Mouse (Mus musculus) CH12.LX (cell line): ENCODE data around the gene Bphl. TPM values are rescaled to one million over a fixed set of nuclear protein-coding genes. Genes with fewer than 3 reads are reported as not detected.
"Not testable (repeated sequence)": the region's sequence is repeated elsewhere in the genome, so short reads cannot be mapped to it uniquely, and the experiment has no call there.

Source experiments
- DNase-seq: peaks from one replicate; pipeline ENCODE4 v3.0.0-alpha.2; 2013; ENCODE audit errors: extremely low read depth
- H3K27ac ChIP-seq: 2 replicates; pipeline ENCODE4 v1.5.1; 2012; ENCODE audit warnings: low read depth, mild to moderate bottlenecking, control low read depth, moderate library complexity; ENCODE audit not compliant: insufficient read depth
- H3K27me3 ChIP-seq: replicated peaks from 2 replicates; pipeline ENCODE3; 2012; ENCODE audit warnings: inconsistent platforms
- H3K36me3 ChIP-seq, 2 experiments: replicated peaks in 1 of 2; 2 replicates each; pipeline versions ENCODE3 to v1.6.1; 2012; ENCODE audit warnings: inconsistent platforms in 1 of 2, low read length in 1 of 2, mild to moderate bottlenecking in 1 of 2, mixed read lengths in 1 of 2, moderate library complexity in 1 of 2; ENCODE audit not compliant: control insufficient read depth in 1 of 2, insufficient read depth in 1 of 2
- H3K4me1 ChIP-seq, 2 experiments: 2 replicates each; pipeline ENCODE4 v1.6.1; 2012; ENCODE audit warnings: inconsistent platforms in 1 of 2, moderate library complexity in 1 of 2; ENCODE audit not compliant: insufficient read depth in 2 of 2, control insufficient read depth in 1 of 2
- H3K4me2 ChIP-seq: 2 replicates; pipeline ENCODE4 v1.6.1; 2012; ENCODE audit warnings: low read depth, mild to moderate bottlenecking, control low read depth; ENCODE audit not compliant: poor library complexity, insufficient read depth, severe bottlenecking
- H3K4me3 ChIP-seq, 3 experiments: fragments of 150-350 bp in 1 of 3; sonication (generic) in 1 of 3; replicated peaks in 1 of 3; 2 replicates each; pipeline versions ENCODE3 to v1.5.1; 2011 to 2012; ENCODE audit warnings: low read depth in 2 of 3, low read length in 2 of 3, mild to moderate bottlenecking in 2 of 3, moderate library complexity in 2 of 3, control low read depth in 1 of 3, improper control_type of control experiment in 1 of 3, inconsistent platforms in 1 of 3, mixed read lengths in 1 of 3; ENCODE audit not compliant: poor library complexity in 1 of 3
- H3K79me2 ChIP-seq: replicated peaks from 2 replicates; pipeline ENCODE4 v1.6.1; 2012; ENCODE audit warnings: mild to moderate bottlenecking, moderate library complexity; ENCODE audit not compliant: control insufficient read depth, poor library complexity, insufficient read depth, severe bottlenecking; ENCODE audit errors: extremely low read depth
- H3K9ac ChIP-seq: 2 replicates; pipeline ENCODE4 v1.6.1; 2012; ENCODE audit warnings: low read depth, mild to moderate bottlenecking, control low read depth, moderate library complexity; ENCODE audit not compliant: insufficient read depth
- H3K9me3 ChIP-seq: replicated peaks from 2 replicates; pipeline ENCODE3; 2012; ENCODE audit warnings: low read length, inconsistent platforms, mixed read lengths
- CTCF ChIP-seq, 2 experiments: IDR thresholded peaks in 1 of 2; conservative IDR thresholded peaks in 1 of 2; 2 replicates each; pipeline ENCODE4 v1.5.1; 2011 to 2012; ENCODE audit warnings: low read depth in 2 of 2, low read length in 2 of 2, improper control_type of control experiment in 1 of 2, inconsistent platforms in 1 of 2, mild to moderate bottlenecking in 1 of 2, moderate library complexity in 1 of 2
- EP300 ChIP-seq: IDR thresholded peaks from 2 replicates; pipeline ENCODE4 v1.6.1; 2011; ENCODE audit warnings: low read length, improper control_type of control experiment
- GABPA ChIP-seq: IDR thresholded peaks from 2 replicates; pipeline ENCODE4 v1.6.1; 2012; ENCODE audit warnings: low read depth, low read length, improper control_type of control experiment, inconsistent platforms; ENCODE audit not compliant: insufficient replicate concordance
- JUN ChIP-seq: IDR thresholded peaks from 2 replicates; pipeline ENCODE4 v1.6.1; 2011; ENCODE audit warnings: low read depth, mild to moderate bottlenecking, low read length, improper control_type of control experiment, moderate library complexity; ENCODE audit not compliant: insufficient read depth
- KAT2A ChIP-seq: IDR thresholded peaks from 2 replicates; pipeline ENCODE4 v1.6.1; 2012; ENCODE audit warnings: low read length, improper control_type of control experiment, inconsistent platforms; ENCODE audit not compliant: insufficient replicate concordance
- MEF2A ChIP-seq: IDR thresholded peaks from 2 replicates; pipeline ENCODE4 v1.6.1; 2014; ENCODE audit warnings: low read depth, mild to moderate bottlenecking, inconsistent platforms, low read length, improper control_type of control experiment, borderline replicate concordance
- TBP ChIP-seq: conservative IDR thresholded peaks from 2 replicates; pipeline ENCODE4 v1.6.1; 2011; ENCODE audit warnings: low read depth, low read length, improper control_type of control experiment
- ZNF384 ChIP-seq: IDR thresholded peaks from 2 replicates; pipeline ENCODE4 v1.6.1; 2012; ENCODE audit warnings: low read depth, low read length, improper control_type of control experiment, inconsistent platforms
- dilution Hi-C: fragments of 300-500 bp; cut with MboI; formaldehyde crosslinking; loops from 2 replicates; pipeline ENCODE4 v1.14.3; 2020; ENCODE audit warnings: low sequenced_read_pairs; ENCODE audit not compliant: extremely low pct_unique_long_range_greater_than_20kb, extremely low pct_ligation_motif_present
- in situ Hi-C: fragments of 300-500 bp; cut with MboI; formaldehyde crosslinking; loops from 3 replicates; pipeline ENCODE4 v1.14.3; 2019; ENCODE audit warnings: low sequenced_read_pairs, low pct_ligation_motif_present, low pct_unique_long_range_greater_than_20kb, mixed read lengths
- polyA plus RNA-seq: library from polyadenylated mRNA; unstranded; fragments of >175 nt; gene quantifications from 2 replicates; pipeline ENCODE4 v1.2.1, GENCODE M21; 2012; ENCODE audit warnings: low read depth; ENCODE audit not compliant: insufficient read length
- total RNA-seq, 2 experiments: library from RNA; depleted of rRNA; stranded (reverse); fragments of 300-350 nt in 1 of 2; fragments of >200 nt in 1 of 2; gene quantifications; 2 replicates each; pipeline ENCODE4 v1.2.3; 2012 to 2014

Gene Bphl
- total and polyA plus RNA-seq, 3 experiments = 18.1 to 41.3 (median 35.3) TPM

- H3K4me3 ChIP-seq = no peak overlapping the region
- dilution Hi-C loops (no loop called here), in situ Hi-C loops (no loop called here)
These were observed 46.8 kb downstream of the Bphl start for GRCm38 (mm10) chr13:34084026-34084750.

DNA sequence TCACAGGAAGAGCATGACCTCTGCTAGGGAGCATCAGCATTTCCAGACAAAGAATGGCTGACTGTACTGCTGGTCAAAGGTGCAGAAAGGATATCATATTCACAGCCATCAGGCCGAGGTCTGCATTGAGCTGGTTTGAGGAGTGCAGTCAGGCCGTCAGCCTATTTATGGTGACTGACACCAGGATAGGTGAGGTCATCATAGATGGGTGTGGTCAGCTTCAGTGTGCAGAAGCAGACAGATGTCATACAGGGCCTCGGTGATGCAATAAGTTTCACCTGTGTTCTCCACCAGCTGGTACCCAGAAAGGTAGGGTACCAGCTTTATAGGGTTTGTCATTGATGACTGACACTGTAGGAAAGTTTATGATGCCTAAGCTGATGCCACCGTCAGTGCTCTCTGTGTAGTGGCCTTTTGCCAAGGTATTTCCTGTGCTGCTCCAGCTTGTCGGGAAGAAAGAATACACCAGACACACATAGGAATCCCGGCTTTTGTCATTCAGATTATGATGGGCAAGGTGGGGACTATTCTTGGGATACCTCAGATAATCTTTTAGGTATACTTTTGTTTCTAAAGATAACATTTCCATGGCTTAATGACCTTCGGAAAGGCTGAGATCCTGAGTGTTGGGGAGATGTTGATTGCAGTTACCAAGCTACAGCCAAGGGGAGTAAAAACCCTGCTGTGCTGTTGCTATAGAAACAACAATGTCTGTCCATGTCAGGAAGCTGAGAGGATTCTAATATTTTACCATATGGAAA is 49.8 kb downstream of the Bphl start:
- no peak for DNase-seq
- peaks cover 16 to 35% of the 10 kb centered on the region in 2 experiments for H3K4me1 ChIP-seq
- H3K79me2 ChIP-seq = no peaks in the 10 kb centered on the region
- no peak overlapping the region for H3K4me2 ChIP-seq
- no peaks in the 10 kb centered on the region for H3K9me3 ChIP-seq
- dilution Hi-C loops (no loop called here), in situ Hi-C loops (no loop called here)
- no peak overlapping the region for H3K9ac ChIP-seq
- H3K4me3 ChIP-seq = no peak overlapping the region
- no peaks in the 10 kb centered on the region for H3K27me3 ChIP-seq
- TF ChIP-seq JUN (peak; percentile 44; the same call in 1 of the 2 replicates), MEF2A (peak; percentile 69), TBP (no peak)
- TF ChIP-seq, all 38 proteins: peak for 2
- no peaks in the 10 kb centered on the region for H3K36me3 ChIP-seq
- H3K27ac ChIP-seq = no peak overlapping the region

More at GRCm38 (mm10) chr13:34084026-34084750, 46.8 kb downstream of the Bphl start:
- Histone ChIP-seq H3K36me3 (no peaks in the 10 kb centered on the region), H3K9me3 (no peaks in the 10 kb centered on the region), H3K79me2 (no peaks in the 10 kb centered on the region), H3K27me3 (no peaks in the 10 kb centered on the region), H3K4me2 (no peak overlapping the region), H3K27ac (no peak overlapping the region), H3K4me1 (peaks cover 16 to 37% of the 10 kb centered on the region in 2 experiments), H3K9ac (no peak overlapping the region)
- no peak for DNase-seq
- TF ChIP-seq EP300 = no peak
- TF ChIP-seq GABPA = no peak
- no peak for TF ChIP-seq KAT2A
- no peak for TF ChIP-seq ZNF384
- no peak for TF ChIP-seq CTCF (conservative IDR thresholded peaks at IDR 0.05 in 1 of 2, IDR thresholded peaks at IDR 0.05 in 1 of 2; ENCODE audit: low read depth in 2 of 2, low read length in 2 of 2)

GRCm38 (mm10) chr13:34088201-34088649 is 50.8 kb downstream of the Bphl start:
- H3K27me3 ChIP-seq, dilution Hi-C loops, in situ Hi-C loops, H3K4me2 ChIP-seq, DNase-seq, H3K79me2 ChIP-seq, H3K4me3 ChIP-seq, H3K9me3 ChIP-seq, H3K27ac ChIP-seq, H3K9ac ChIP-seq, H3K36me3 ChIP-seq: not testable (repeated sequence)
- H3K4me1 ChIP-seq = peaks cover 13 to 28% of the 10 kb centered on the region in 2 experiments
